ENCODE assay signal across 9 mouse cellular contexts in genomic region chr17:80017389-80017788, GRCm38 (mm10). TPM values are rescaled to one million over a fixed set of nuclear protein-coding genes. Genes with fewer than 3 reads are reported as not detected.
DNase-seq lines count a peak whose midpoint lies in the region; ATAC-seq and TF ChIP-seq lines count a peak whose summit lies in the region.
"Had no signal": no experiment of that assay in that cellular context is flagged by ENCODE, and none has a peak within 500 bp of the region (broad histone marks: within the 10 kb centered on the region; RNA-seq: fewer than 3 reads in every experiment).

No protein-coding gene starts in this region.

- no peak for ATAC-seq in hindbrain, embryonic 13.5 days (ENCODE audit: low FRiP score)

- TF ChIP-seq CTCF in E14TG2a.4 (conservative IDR thresholded peaks at IDR 0.05; ENCODE audit: low read length): peak; percentile 100

- 50% methylated on average over 12 of the region's 12 CpGs for WGBS in hindbrain, embryonic 10.5 days
- WGBS in hindbrain, embryonic 13.5 days: 46% methylated on average over 12 of the region's 12 CpGs

- no peaks in the 10 kb centered on the region for H3K9me3 ChIP-seq in hindbrain, embryonic 10.5 days
- no peaks in the 10 kb centered on the region for H3K9me3 ChIP-seq in hindbrain, embryonic 13.5 days
- H3K9me3 ChIP-seq in E14TG2a.4 (ENCODE audit: low read length): no peaks in the 10 kb centered on the region
- H3K9me3 ChIP-seq: limb, embryonic 15.5 days had no signal

- peaks cover 16% of the 10 kb centered on the region for H3K4me1 ChIP-seq in hindbrain, embryonic 10.5 days (replicated peaks)
- H3K4me1 ChIP-seq in hindbrain, embryonic 13.5 days (replicated peaks): peaks cover 7% of the 10 kb centered on the region
- H3K4me1 ChIP-seq in E14TG2a.4 (replicated peaks; ENCODE audit: low read depth, low read length): peaks cover 32% of the 10 kb centered on the region

- H3K4me2 ChIP-seq in hindbrain, embryonic 13.5 days: no peak overlapping the region
- H3K4me2 ChIP-seq: limb, embryonic 15.5 days had no signal

- DNase-seq in hindbrain, embryonic 10.5 days (ENCODE audit: low spot score): peak; percentile 55
- peak; percentile 53 for DNase-seq in c-Kit-positive CD71-positive TER-119-negative erythroid progenitor cells, embryonic 14.5 days (ENCODE audit: low read depth)
- peak; percentile 41 for DNase-seq in forelimb bud, embryonic 11.5 days (ENCODE audit: low read depth, low spot score)
- peak; percentile 54 for DNase-seq in layer of hippocampus, adult 9-10 months (ENCODE audit: low spot score)
- peak; percentile 60 for DNase-seq in lung, postnatal 25 days (ENCODE audit: low spot score)
- DNase-seq in spleen, postnatal 36 days (ENCODE audit: low spot score in 2 of 2): peak; percentile 10 to 27

- no peak overlapping the region for H3K9ac ChIP-seq in hindbrain, embryonic 13.5 days
- H3K9ac ChIP-seq: limb, embryonic 15.5 days had no signal

- H3K27me3 ChIP-seq in hindbrain, embryonic 10.5 days (ENCODE audit: insufficient read depth, poor library complexity, severe bottlenecking): no peaks in the 10 kb centered on the region; the same call in 1 of the 2 replicates
- H3K27me3 ChIP-seq in hindbrain, embryonic 13.5 days: no peaks in the 10 kb centered on the region
- H3K27me3 ChIP-seq in E14TG2a.4 (ENCODE audit: insufficient read depth, low read length): peaks cover 5% of the 10 kb centered on the region; the same call in 1 of the 2 replicates
- H3K27me3 ChIP-seq: limb, embryonic 15.5 days had no signal

- H3K27ac ChIP-seq in hindbrain, embryonic 10.5 days: no peak overlapping the region
- H3K27ac ChIP-seq in hindbrain, embryonic 13.5 days: no peak overlapping the region
- H3K27ac ChIP-seq: limb, embryonic 15.5 days had no signal

- H3K36me3 ChIP-seq in hindbrain, embryonic 10.5 days: no peaks in the 10 kb centered on the region
- no peaks in the 10 kb centered on the region for H3K36me3 ChIP-seq in hindbrain, embryonic 13.5 days
- no peaks in the 10 kb centered on the region for H3K36me3 ChIP-seq in E14TG2a.4 (ENCODE audit: insufficient read depth, low read length)
- H3K36me3 ChIP-seq: limb, embryonic 15.5 days had no signal

- no peak overlapping the region for H3K4me3 ChIP-seq in hindbrain, embryonic 10.5 days
- no peak overlapping the region for H3K4me3 ChIP-seq in hindbrain, embryonic 13.5 days
- H3K4me3 ChIP-seq in E14TG2a.4 (replicated peaks; ENCODE audit: low read length): no peak overlapping the region
- H3K4me3 ChIP-seq: limb, embryonic 15.5 days had no signal

RNA-seq across cellular contexts. Expression of gene Hnrnpll, which starts 44.7 kb away (rescaled TPM):
- 85.6 and 92.4 TPM in 2 replicates for polyA plus RNA-seq in hindbrain, embryonic 10.5 days (2016; fragmentation: Nextera tagmentation; extraction: Ambion mirVana)
- 60.4 and 64.1 TPM in 2 replicates for polyA plus RNA-seq in hindbrain, embryonic 13.5 days (2015; fragmentation: Nextera tagmentation; extraction: Ambion mirVana)
